Mouse (Mus musculus) MEL (cell line): ENCODE data around the gene Babam2.

Experiments used
- HCFC1 ChIP-seq: IDR thresholded peaks from 2 replicates; pipeline ENCODE4 v1.6.1; 2012; ENCODE audit warnings: low read depth, mild to moderate bottlenecking, inconsistent platforms, low read length, improper control_type of control experiment, moderate library complexity
- POLR2AphosphoS2 ChIP-seq: IDR thresholded peaks from 2 replicates; pipeline ENCODE4 v1.6.1; 2011; ENCODE audit warnings: low read length, improper control_type of control experiment

DNA sequence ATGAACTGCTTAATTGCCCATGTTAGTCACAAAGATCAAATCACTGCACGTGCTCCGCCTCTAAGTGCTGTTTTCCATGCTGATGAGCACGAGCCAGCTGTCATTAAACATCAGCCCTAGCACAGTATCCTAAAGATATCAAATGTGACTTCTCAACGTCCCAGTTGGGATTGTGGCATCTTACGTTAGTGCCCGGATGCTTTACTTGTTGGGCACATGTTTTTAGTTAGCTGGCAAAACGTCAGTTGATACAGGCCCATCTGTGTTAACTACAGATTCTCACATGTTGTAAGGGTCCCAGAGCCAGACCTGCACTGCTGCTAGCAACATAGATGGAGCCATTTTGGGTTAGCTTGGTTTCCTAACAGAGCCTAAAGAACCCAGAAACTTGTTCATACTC is 285.7 kb downstream of the Babam2 start:
- TF ChIP-seq HCFC1 (no peak), POLR2AphosphoS2 (no peak)
